Mouse (Mus musculus) megakaryocyte, embryonic 14.5 days (primary cell): Measurements from ENCODE around the gene St3gal2.

Experiments used
- FLI1 ChIP-seq: IDR thresholded peaks from 2 replicates; pipeline ENCODE4 v1.6.1; 2012; ENCODE audit warnings: low read length, inconsistent platforms, mixed read lengths
- GATA1 ChIP-seq: IDR thresholded peaks from 3 replicates; pipeline ENCODE4 v1.6.1; 2012; ENCODE audit warnings: mixed read lengths, low read length, inconsistent platforms, borderline replicate concordance

- no peak for TF ChIP-seq FLI1
- no peak for TF ChIP-seq GATA1
These were observed 23.9 kb upstream of the St3gal2 start for GRCm38 (mm10) chr8:110895812-110896211.
